Mouse (Mus musculus): ENCODE measurements at regions not wholly inside any gene's neighbourhood (a gene's known extent, or its start where the extent isn't known, plus 50 kb on each side); places are given as distances from the start of the nearest gene placed in this dataset.

GRCm38 (mm10) chr10:97248522-97248921 lies 230.9 kb upstream of the Dcn start:
- no peak for DNase-seq (ENCODE audit: low read depth)

- DNase-seq (ENCODE audit: low read depth), result no peak
These were observed 229.6 kb upstream of the Dcn start for GRCm38 (mm10) chr10:97249760-97250159.

- no peak for DNase-seq (ENCODE audit: low read depth)
These were observed 229.2 kb upstream of the Dcn start for GRCm38 (mm10) chr10:97250167-97250566.

GRCm38 (mm10) chr10:97265959-97266517 lies 213.4 kb upstream of the Dcn start:
- DNase-seq (ENCODE audit: low read depth), result no peak

GRCm38 (mm10) chr10:97282416-97282815 lies 197.0 kb upstream of the Dcn start:
- DNase-seq (ENCODE audit: low read depth), result no peak

- no peak for DNase-seq (ENCODE audit: low read depth)
These were observed 196.4 kb upstream of the Dcn start for GRCm38 (mm10) chr10:97282841-97283496.

GRCm38 (mm10) chr10:97304791-97305355 lies 174.5 kb upstream of the Dcn start:
- DNase-seq (ENCODE audit: low read depth), result no peak

- no peak for DNase-seq (ENCODE audit: low read depth)
These were observed 169.8 kb upstream of the Dcn start for GRCm38 (mm10) chr10:97309580-97309979.

- no peak for DNase-seq (ENCODE audit: low read depth)
These were observed 166.9 kb upstream of the Dcn start for GRCm38 (mm10) chr10:97312509-97312908.

GRCm38 (mm10) chr10:97312978-97313377 lies 166.4 kb upstream of the Dcn start:
- peak; percentile 71 for DNase-seq (ENCODE audit: low read depth)

- DNase-seq (ENCODE audit: low read depth), result peak; percentile 68
These were observed 166.0 kb upstream of the Dcn start for GRCm38 (mm10) chr10:97313407-97313901.

GRCm38 (mm10) chr10:97332639-97333038 lies 146.8 kb upstream of the Dcn start:
- no peak for DNase-seq (ENCODE audit: low read depth)

- no peak for DNase-seq (ENCODE audit: low read depth)
These were observed 145.4 kb upstream of the Dcn start for GRCm38 (mm10) chr10:97334044-97334443.

- no peak for DNase-seq (ENCODE audit: low read depth)
These were observed 144.7 kb upstream of the Dcn start for GRCm38 (mm10) chr10:97334606-97335150.

GRCm38 (mm10) chr10:97338033-97338692 lies 141.2 kb upstream of the Dcn start:
- no peak for DNase-seq (ENCODE audit: low read depth)

GRCm38 (mm10) chr10:97339866-97340706 lies 139.3 kb upstream of the Dcn start:
- DNase-seq (ENCODE audit: low read depth), result no peak

- peak; percentile 25 for DNase-seq (ENCODE audit: low read depth)
These were observed 134.1 kb upstream of the Dcn start for GRCm38 (mm10) chr10:97345347-97345746.

- DNase-seq (ENCODE audit: low read depth), result no peak
These were observed 132.5 kb upstream of the Dcn start for GRCm38 (mm10) chr10:97346949-97347348.

GRCm38 (mm10) chr10:97368625-97369024 lies 110.8 kb upstream of the Dcn start:
- no peak for DNase-seq (ENCODE audit: low read depth)

GRCm38 (mm10) chr10:97375824-97376223 lies 103.6 kb upstream of the Dcn start:
- peak; percentile 33 for DNase-seq (ENCODE audit: low read depth)

GRCm38 (mm10) chr10:97376376-97376775 lies 103.0 kb upstream of the Dcn start:
- DNase-seq (ENCODE audit: low read depth), result no peak

- no peak for DNase-seq (ENCODE audit: low read depth)
These were observed 97.8 kb upstream of the Dcn start for GRCm38 (mm10) chr10:97381586-97381985.
